Mouse (Mus musculus) T-helper 17 cell (primary cell): ENCODE measurements around the gene Pkib.

Experiments
- in situ Hi-C, 2 experiments: fragments of 300-600 bp; cut with MboI, MseI; formaldehyde crosslinking; loops; 1 replicate in 1 of 2; 2 replicates in 1 of 2; pipeline ENCODE4 v1.15.1; 2025; ENCODE audit warnings: high pct_unique_total_duplicates in 2 of 2

The Pkib gene

GRCm38 (mm10) chr10:57727666-57728065 is 95.9 kb downstream of the Pkib start:
- in situ Hi-C loops = loop anchor here in 1 of 2 experiments (5.0 kb wide), 1 partner anchor 105 kb away; no protein-coding TSS in a partner anchor

DNA sequence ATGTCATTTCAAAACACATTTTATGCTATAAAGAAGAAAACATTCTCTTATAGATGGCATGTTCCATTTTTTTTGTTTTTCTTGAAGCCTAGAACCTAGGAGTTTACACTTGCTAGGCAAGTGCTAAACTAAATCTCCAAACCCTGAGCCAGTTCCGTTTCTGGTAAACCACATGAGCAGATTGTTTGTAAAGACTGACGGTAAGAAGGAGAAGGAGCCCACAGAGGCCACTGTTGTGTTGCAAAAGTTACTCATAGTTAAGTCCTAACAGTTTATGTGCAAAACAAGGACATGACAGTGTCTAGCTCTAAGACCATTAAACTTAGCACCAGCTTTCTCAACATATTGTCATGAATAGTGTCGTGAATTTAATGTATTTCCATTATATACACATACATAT is 99.9 kb downstream of the Pkib start:
- in situ Hi-C loops = loop anchor here in 1 of 2 experiments (10.0 kb wide), 1 partner anchor 267 kb away; no protein-coding TSS in a partner anchor

GRCm38 (mm10) chr10:57740733-57741132 is 109.0 kb downstream of the Pkib start:
- in situ Hi-C loops = loop anchor here in 1 of 2 experiments (5.0 to 10.0 kb wide), 4 partner anchors 54 to 517 kb away; partner anchors contain the start of genes Gcc2 and Smpdl3a

GRCm38 (mm10) chr10:57741351-57741750 is 109.6 kb downstream of the Pkib start:
- in situ Hi-C loops = loop anchor here in 1 of 2 experiments (5.0 to 10.0 kb wide), 4 partner anchors 53 to 516 kb away; partner anchors contain the start of genes Gcc2 and Smpdl3a

GRCm38 (mm10) chr10:57743045-57743444 is 111.3 kb downstream of the Pkib start:
- in situ Hi-C loops = loop anchor here in 1 of 2 experiments (5.0 to 10.0 kb wide), 4 partner anchors 52 to 514 kb away; partner anchors contain the start of genes Gcc2 and Smpdl3a

DNA sequence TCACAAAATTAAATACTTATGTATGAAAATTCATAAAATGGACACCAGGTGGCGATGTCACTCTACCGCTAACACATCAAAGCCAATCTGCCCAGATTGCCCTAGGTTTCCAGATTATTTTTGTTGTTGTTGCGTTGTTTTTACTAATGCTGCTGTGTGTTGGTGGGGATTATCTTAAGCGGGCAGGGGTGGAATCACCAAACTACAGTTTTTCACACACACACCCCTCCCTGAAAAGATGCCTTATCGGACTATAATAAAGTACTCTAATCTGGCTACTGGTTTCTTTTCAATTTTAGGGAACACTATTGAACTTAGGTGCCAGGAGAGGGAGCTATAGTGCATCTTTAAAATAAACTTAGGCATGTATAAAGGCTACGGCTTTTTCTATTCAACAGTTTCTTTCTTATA is 111.8 kb downstream of the Pkib start:
- in situ Hi-C loops = loop anchor here in 1 of 2 experiments (5.0 to 10.0 kb wide), 4 partner anchors 51 to 514 kb away; partner anchors contain the start of genes Gcc2 and Smpdl3a

- in situ Hi-C loops = loop anchor here in 1 of 2 experiments (5.0 to 10.0 kb wide), 4 partner anchors 51 to 513 kb away; partner anchors contain the start of genes Gcc2 and Smpdl3a
Observed at GRCm38 (mm10) chr10:57744128-57744765, 112.5 kb downstream of the Pkib start.

DNA sequence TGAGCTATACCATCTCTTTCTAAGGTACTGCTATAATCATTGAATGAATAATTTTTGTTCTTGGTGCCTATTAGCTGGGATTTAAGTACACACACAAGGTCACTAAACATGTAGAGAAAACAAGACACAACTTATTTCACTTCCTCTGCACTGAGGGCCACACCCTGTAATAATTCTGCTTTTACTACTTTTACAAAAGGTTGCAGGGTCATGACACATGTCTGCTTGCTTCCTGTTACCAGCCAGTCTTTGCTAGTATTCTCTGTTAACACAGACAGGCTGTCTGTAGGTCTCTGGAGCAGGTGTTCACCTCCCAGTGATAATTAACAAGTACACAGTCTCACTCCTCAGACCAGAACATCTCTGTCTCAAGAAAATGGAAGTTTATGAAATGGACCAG is 113.7 kb downstream of the Pkib start:
- in situ Hi-C loops = loop anchor here (5.0 to 10.0 kb wide), 3 partner anchors 37 to 477 kb away; partner anchors contain the start of genes AW822073 (in 1 of the 2), Fabp7 (in 1 of the 2) and Smpdl3a (in 1 of the 2)

- in situ Hi-C loops = loop anchor here (5.0 to 10.0 kb wide), 3 partner anchors 35 to 475 kb away; partner anchors contain the start of genes AW822073 (in 1 of the 2), Fabp7 (in 1 of the 2) and Smpdl3a (in 1 of the 2)
Observed at GRCm38 (mm10) chr10:57747127-57747526, 115.3 kb downstream of the Pkib start.

DNA sequence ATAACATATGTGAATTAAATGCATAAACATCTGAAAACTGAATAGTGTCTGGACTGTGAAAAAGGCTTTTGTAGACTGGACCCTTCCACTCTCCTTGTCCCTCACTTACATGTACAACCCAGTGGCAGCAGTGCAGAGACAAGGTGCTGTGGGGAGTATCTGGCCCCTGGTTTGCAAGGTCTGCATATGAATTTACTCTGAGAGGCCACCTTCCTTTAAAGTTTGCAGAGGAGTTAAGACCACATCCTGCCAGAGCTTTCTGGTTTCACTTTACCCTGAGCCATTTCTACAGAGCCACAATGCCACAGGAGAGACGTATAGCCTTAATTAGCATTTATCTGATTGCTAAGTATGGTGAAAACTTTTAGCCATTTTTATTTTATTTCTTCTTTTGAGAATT is 121.6 kb downstream of the Pkib start:
- in situ Hi-C loops = loop anchor here in 1 of 2 experiments (5.0 kb wide), 1 partner anchor 89 kb away; no protein-coding TSS in a partner anchor

- in situ Hi-C loops = no loop called here
Observed at GRCm38 (mm10) chr10:57755201-57755736, 123.5 kb downstream of the Pkib start.

DNA sequence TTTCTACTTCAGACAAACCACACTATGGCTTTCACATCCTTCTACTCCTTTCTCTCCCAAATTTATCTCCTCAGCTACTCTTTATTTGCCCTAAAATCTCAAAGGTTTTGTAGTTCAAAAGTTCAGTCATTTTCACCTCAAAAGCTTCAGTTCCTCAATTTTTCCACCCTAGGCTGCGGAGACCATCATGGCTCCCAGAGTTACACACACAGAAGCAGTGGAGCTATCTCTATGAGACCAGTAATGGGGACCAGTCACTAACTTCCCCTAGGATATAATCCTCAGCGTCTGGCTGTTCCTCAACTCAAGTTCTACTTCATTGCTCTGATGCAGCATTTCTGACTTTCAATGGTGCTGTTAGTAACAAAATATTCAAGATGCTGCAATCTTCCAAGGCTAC is 127.2 kb downstream of the Pkib start:
- in situ Hi-C loops = no loop called here

DNA sequence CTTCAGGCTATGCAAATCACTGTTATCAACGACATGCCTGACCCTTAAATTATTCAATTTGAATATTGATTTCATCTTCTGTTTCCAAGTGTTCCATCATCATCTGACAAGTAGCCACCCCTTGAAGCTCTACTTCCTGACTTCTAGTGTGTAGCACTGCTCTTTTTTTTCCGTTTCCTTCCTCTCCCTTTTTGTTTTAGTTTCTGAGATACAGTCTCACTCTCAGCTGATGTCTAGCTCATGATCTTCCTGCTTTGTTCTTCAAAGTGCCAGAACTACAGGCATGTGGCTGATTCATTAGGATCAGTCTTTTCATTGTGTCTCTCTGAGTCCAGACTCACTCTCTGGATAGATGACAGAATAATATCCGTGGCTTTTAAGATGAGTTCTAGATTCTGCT is 128.9 kb downstream of the Pkib start:
- in situ Hi-C loops = no loop called here

DNA sequence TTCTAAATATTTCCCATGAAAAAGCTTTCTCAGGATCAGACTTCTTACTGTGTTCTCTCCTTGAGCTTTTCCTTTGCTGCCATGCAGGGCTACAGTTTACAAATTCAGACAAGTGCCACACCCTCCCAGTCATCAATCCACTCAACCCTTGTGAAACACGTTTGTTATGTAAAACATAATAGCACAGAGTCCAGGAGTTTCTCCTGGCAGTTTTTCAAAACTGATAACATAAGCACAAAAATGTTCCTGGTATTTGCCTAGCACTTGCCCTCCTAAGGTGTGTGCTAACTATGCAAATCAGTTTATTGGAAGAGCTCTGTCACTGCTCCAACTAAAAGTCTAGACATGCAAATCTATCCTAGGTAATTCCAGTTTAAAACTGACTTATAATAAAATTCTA is 131.3 kb downstream of the Pkib start:
- in situ Hi-C loops = no loop called here

DNA sequence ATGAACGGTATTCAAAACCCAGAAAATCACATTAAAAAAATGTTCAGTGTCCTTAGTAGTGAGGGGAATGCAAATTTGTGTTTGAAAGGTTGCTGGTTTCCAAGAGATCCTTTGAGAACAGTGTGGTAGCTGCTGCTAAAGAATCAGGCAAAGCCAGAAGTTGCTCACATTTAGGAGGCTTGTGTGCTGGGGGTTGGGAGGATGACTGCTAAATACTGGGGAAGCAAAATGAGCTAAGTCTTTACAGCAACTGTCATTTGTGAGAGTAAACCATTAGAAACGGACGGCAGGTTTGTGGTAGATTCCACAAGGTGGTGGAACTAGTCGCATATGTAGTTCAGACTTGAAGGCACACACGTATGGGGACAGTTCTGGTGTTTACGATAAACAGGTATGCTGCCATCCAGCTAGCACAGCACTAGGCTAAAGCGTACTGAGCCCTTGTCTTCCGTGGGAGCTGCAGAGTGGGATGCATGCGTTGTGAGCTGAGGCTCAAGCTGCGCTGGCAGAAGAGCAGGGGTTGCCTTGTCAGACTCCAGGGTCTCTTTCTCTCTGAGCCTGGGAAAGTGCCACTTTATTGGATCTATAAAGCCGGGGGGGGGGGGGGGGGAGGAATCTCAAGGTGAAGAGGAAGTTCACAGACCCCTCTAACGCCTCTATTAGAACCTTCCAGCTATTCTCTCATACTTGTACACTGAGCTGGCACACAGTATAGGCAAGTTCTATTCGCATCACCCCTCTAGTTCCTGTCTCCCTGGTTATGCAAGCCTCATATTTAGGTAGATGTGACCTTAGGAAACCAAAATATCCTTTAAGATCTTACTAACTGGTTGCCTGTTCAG is 151.7 kb downstream of the Pkib start:
- in situ Hi-C loops = loop anchor here in 1 of 2 experiments (5.0 kb wide), 1 partner anchor 36 kb away; no protein-coding TSS in a partner anchor

DNA sequence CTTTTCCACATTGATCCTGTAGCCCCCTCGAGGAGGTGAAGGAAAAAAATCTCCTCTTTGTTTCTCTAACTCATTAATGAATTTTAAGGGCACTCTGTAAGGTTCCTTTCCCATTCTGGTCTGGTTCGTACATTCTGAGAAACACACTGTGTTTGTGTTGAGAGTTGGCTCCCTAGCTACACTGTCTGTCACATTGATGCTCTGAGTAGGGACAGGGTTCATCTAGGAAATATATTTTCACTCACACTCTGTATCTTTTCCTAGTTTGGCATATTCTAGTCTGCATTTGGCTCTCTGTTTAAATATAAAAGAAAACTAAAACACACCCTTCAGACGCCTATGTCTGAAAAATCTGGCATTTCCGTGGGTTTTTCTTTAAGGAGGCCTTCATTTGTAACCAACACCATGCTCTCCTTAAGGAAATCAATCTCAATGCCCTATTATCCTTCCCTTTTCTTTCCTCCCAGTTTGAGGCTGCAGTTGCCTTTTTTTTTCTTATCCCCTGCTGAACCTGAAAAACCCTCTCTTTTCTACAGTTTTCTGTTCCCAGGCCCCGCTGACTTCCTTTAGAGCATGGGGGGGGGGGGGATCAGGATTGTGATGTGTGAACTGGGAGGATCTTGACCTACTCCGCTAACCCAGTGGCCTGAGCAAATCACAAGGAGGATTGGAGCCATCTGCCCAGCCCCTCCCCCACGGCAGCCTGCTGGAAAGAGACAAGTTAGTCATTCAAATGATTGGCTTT is 152.5 kb downstream of the Pkib start:
- in situ Hi-C loops = loop anchor here in 1 of 2 experiments (5.0 kb wide), 1 partner anchor 37 kb away; no protein-coding TSS in a partner anchor

DNA sequence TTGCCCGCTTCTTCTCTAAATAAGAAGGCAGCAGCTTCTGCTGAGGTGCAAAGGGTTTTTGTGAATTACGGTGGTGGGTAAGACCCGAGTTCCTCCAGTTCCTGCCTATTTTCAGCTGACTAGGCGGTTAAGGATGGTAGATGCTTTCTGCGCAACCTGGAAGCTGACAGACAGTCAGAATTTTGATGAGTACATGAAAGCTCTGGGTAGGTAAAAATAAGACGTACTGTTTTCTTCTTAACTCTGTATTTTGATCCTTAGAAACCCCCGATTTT is 153.0 kb downstream of the Pkib start, which contains the start of gene Fabp7:
TSS of gene Fabp7 (plus strand) at position 6 of the 275 bp plus-strand sequence.
- in situ Hi-C loops = loop anchor here in 1 of 2 experiments (5.0 kb wide), 1 partner anchor 38 kb away; no protein-coding TSS in a partner anchor

DNA sequence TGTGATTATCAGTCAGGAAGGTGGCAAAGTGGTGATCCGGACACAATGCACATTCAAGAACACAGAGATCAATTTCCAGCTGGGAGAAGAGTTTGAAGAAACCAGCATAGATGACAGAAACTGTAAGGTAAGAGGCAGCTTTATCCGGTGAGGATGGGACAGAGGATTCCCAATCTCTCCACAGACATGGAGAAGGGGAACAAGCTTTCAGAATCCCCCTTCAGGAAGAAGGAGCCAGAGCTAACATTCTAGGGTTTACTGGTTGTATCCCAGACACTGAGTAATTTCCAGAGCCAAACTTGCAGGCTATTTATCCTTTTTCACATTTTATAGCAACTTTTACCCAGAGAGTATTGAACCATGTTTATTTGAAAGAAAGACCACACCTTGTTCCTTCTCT is 153.8 kb downstream of the Pkib start:
- in situ Hi-C loops = no loop called here
